Mouse (Mus musculus) cerebellum, postnatal 36 days (tissue): ENCODE results near the gene Git1.

Experiments
- DNase-seq, 2 experiments: peaks; one replicate each; pipeline ENCODE4 v3.0.0; 2021 to 2022; ENCODE audit warnings: mixed read lengths in 2 of 2

Gene Git1

GRCm38 (mm10) chr11:77483510-77484255 lies 9.7 kb upstream of the Git1 start:
- no peak for DNase-seq

- no peak for DNase-seq
Observed at GRCm38 (mm10) chr11:77485229-77485628, 8.1 kb upstream of the Git1 start.

GRCm38 (mm10) chr11:77486798-77487197 lies 6.6 kb upstream of the Git1 start:
- DNase-seq: peak; percentile 69 to 70

- DNase-seq: peak in 1 of 2 experiments; percentile 41
Observed at GRCm38 (mm10) chr11:77488771-77489581, 4.4 kb upstream of the Git1 start.

GRCm38 (mm10) chr11:77489591-77490235 lies 3.6 kb upstream of the Git1 start, which contains the start of gene Ankrd13b:
TSS of gene Ankrd13b (minus strand) at chr11:77489678.
- peak; percentile 83 to 85 for DNase-seq

- DNase-seq: no peak
Observed at GRCm38 (mm10) chr11:77490451-77490850, 2.9 kb upstream of the Git1 start.

DNA sequence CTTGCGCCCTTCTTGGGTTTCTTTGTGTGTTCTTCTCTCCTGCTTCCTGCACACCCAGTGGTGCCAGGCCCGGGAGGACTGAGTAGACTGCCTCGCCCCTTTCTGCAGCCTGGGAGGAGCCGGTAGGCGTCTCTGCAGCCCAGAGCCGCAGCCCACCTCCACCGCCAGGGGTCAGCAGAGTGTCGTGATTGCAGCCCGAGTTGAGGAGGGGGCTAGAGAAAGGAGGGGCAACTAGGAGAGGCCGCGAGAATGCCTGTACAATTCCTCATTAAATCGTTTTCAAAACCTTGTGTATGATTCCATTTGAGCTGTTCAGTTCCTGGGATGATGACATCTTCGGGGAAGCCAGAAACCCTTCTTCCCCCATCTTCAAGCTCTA lies 2.2 kb upstream of the Git1 start:
- peak; percentile 85 to 89 for DNase-seq

DNA sequence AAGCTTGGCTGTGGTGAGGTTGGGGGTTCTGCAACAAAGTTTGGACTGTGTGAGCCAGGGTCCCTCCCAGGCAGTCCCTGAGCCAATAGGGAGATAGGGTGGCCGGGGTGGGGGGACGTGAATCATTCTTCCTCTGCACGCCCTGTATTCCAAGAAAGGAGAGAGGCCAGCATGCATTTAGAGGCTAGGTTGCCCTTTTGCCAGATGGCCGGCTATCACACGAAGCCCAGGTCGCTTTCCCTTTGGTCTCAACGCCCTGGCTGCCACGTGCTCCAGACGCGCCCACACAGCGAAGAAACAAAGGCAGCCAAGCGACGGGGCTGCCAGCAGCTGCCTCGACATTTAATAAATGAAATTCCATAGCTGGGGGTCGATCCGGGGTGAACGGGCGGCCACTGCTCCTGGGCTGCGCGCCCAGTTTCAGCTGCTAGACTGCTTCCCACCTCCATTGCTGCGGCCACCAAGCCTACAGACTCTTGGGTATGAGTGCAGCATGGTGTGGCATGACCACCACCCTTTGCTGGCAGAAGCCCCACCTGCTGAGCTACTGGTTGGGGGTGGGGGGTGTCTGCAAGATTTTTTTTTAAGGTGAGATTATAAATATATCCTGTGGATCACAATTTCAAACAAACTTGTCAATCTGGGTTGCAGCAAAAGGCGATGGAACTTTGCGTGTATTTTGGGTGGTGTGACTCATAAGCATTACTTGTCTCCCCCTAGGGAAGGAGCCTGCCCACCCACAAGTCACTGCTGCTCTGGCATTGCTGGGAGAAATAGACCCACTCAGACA lies 1.7 kb upstream of the Git1 start:
- peak; percentile 49 to 58 for DNase-seq

DNA sequence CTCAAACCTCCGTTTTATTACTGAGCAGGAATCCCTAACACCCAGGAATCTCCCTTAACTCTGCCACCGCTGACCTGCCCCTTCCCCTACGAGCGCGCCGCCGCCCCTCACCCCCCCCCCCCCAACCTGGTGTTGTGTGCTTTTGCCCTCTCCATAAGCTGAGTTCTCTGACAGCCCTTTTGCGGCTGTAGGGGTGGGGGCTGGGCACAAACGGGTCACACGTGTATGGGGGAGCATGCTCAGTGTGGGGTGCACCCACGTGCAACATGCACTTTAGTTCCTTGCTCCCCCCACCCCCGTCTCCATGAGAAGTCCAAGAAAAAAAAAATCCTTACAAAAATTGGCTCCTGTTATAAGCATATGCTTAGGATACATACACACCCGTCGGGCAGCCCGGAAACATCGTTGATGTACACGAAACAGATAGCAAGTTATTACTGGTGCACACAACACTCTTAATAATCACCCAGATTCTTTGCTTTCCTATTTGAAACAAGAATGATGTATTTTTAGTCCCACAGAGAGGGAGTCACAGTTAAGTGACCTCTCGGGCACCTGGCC lies 971 bp upstream of the Git1 start:
- no peak for DNase-seq

GRCm38 (mm10) chr11:77492911-77493332 lies 440 bp upstream of the Git1 start:
- DNase-seq: peak; percentile 87 to 96

DNA sequence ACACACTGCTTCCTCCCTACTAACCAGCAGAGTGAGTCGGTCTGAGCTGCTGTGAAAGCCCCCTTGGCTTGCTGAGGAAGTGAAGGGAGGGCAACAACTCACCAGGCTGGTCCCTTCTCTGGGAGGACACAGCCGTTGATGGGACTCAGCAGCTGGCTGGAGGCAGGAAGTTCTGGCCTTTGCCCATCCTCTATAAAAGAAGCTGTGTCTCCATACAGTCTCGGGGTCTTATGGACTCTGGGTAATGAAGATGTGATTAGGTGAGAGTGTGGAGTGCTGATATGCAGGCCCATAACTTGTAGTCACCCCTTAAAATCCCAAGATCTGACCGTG lies 948 bp downstream of the Git1 start:
- no peak for DNase-seq

DNA sequence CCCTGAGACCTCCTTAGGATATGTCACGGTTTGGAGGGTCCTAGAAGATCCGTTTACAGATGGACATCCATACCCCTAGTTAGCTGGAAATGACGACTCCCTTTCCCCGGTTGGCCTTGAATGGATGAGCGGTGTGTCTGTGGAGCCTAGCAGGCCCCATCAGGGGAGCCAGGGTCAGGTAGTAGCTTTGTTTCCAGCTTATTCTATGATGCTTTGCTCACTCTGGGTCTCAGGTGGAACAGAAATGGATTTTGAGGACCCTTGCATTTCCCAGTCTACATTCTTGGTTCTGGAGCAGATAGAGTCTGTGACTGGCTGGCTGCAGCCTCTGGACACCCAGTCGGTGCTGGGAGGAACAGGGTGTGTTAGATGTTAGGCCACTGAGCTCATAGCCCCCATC lies 1.4 kb downstream of the Git1 start:
- no peak for DNase-seq

GRCm38 (mm10) chr11:77495507-77495906 lies 2.1 kb downstream of the Git1 start:
- DNase-seq: no peak

- no peak for DNase-seq
Observed at GRCm38 (mm10) chr11:77497341-77497756, 4.0 kb downstream of the Git1 start.

GRCm38 (mm10) chr11:77497851-77498250 lies 4.5 kb downstream of the Git1 start:
- no peak for DNase-seq

DNA sequence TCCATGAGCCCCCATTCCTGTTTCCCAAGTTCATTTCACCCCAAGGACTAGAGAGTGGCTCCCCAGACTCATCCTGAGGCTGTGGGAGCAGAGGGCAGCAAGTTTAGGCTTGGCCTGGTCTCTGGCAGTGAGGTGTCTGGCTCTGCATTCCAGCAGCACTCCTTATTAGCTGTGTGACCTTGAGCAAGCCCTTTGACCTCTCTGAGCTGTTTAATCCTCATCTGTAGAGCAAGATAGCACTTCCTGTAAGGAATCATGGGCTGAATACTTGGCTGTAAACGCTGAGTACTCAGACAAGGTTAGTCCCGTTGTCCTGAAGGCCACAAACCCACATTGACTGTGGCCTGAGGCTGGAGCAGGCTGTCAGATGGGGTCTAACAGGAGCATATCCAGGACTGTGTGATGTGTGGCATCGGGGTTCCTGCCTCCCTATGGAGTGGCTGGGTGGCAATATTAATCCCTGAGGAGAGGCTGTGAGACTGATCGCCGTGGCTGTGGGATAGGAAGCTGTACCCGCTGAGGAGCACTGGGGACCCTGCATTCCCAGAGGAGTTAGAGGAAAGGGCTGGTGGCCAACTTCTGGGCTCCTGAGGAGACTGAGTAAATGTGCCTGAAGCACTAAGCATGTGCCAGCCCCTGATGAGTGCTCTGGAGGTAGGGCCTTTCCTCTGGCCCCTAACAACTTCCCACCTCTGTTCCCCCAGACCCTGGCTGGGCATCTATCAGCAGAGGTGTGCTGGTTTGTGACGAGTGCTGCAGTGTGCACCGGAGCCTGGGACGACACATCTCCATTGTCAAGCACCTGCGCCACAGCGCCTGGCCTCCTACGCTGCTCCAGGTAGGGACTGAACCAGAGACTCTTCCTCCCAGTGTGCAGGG lies 5.1 kb downstream of the Git1 start:
- no peak for DNase-seq

DNA sequence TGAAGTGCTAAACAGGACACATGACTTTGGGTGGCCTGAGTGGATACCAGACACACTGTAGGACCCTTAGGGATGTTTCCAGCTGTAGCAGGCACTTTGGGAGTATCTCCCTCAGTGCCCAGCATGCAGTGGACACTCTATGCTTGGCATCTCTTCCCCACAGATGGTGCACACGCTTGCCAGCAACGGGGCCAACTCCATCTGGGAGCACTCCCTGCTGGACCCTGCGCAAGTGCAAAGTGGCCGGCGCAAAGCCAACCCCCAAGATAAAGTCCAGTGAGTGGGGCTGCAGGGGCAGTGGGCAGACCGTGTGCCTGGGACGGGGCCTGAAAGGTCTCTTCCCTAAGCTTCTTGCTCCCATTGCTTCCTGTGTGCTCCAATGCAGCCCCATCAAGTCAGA lies 6.0 kb downstream of the Git1 start:
- DNase-seq: peak; percentile 82 to 83

- no peak for DNase-seq
Observed at GRCm38 (mm10) chr11:77500361-77501325, 7.3 kb downstream of the Git1 start.

DNA sequence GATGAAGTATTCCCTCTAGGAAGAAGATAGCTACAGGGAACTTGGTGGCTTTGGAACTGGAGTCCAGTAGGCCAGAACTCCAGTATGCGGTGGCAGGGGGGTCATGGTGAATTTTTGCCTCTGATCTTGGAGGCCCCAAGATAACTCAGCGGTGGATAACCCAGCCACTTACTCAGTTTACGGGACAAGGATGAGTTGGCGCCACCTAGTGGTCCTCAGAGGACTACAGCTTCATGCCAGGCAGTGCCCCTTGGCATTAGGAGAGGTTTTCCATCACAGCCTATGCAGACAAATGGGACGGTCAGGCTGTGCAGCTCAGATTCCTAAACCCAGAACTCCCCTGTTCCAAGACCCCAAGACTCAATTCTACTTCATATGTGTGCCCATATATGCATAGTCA lies 8.0 kb downstream of the Git1 start:
- peak; percentile 83 to 86 for DNase-seq

DNA sequence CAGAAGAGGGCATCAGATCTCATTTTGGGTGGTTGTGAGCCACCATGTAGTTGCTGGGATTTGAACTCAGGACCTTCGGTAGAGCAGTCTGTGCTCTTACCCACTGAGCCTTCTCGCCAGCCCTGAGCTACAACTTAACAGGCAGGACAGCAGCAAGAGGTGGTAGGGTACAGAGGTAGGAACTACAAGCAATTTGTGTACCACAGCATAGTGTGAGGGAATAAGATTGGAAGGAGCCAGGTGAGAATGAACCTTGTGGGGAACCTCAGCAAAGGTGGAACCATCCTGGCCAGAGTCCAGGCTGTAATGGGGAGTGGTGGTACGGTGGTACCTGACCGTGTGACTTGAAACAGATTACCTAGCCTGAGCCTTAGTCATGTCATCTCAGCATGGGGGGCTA lies 8.6 kb downstream of the Git1 start:
- no peak for DNase-seq
